Mouse (Mus musculus) brain, embryonic 14.5 days (tissue): ENCODE data around the gene Ttc13.

Source experiments
- CTCF ChIP-seq: fragments of 200-500 bp; IDR thresholded peaks from 2 replicates; pipeline ENCODE4 v1.5.1; 2012; ENCODE audit warnings: inconsistent platforms, mild to moderate bottlenecking, moderate library complexity, borderline replicate concordance; ENCODE audit not compliant: insufficient read depth, insufficient read length; ENCODE audit errors: extremely low read depth
- POLR2A ChIP-seq: fragments of 200-500 bp; IDR thresholded peaks from 2 replicates; pipeline ENCODE4 v1.6.1; 2012; ENCODE audit warnings: mild to moderate bottlenecking, inconsistent platforms, borderline replicate concordance; ENCODE audit not compliant: poor library complexity, insufficient read depth, insufficient read length, severe bottlenecking; ENCODE audit errors: extremely low read depth

DNA sequence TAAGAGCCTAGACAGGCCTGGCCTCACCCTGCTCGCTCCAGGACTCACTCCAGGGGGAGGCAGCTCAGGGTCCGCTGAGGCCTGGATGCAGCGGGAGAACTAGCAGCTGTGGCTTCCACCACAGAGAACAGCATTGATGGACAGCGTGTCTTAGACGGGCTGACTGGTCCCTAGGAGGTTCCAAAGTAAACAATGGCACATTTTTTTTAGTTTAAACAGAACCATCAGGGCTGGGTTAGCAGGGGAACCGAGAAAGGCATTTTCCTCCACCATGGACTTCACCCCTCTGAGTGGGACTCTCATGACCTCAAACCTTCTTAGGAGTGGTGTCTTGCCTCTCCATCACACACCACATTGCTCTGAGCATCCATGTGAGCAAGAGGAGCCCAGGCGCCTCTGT is 89.8 kb downstream of the Ttc13 start:
- no peak for TF ChIP-seq CTCF
- no peak for TF ChIP-seq POLR2A
